In genomic region chr2:37518561-37519285, GRCm38 (mm10) we compare ENCODE assay signal across 13 mouse cellular contexts. TPM values are rescaled to one million over a fixed set of nuclear protein-coding genes. Genes with fewer than 3 reads are reported as not detected.
A peak's percentile ranks its signal among the peaks of the same experiment; 100 is the strongest.
DNase-seq lines count a peak whose midpoint lies in the region; ATAC-seq and TF ChIP-seq lines count a peak whose summit lies in the region.
"Had no signal": no experiment of that assay in that cellular context is flagged by ENCODE, and none has a peak within 500 bp of the region (broad histone marks: within the 10 kb centered on the region; RNA-seq: fewer than 3 reads in every experiment).

No protein-coding gene starts in this region.

- H3K9ac ChIP-seq in midbrain, embryonic 12.5 days (replicated peaks) = no peak overlapping the region
- H3K9ac ChIP-seq in midbrain, embryonic 11.5 days (ENCODE audit: low read length) = no peak overlapping the region
- peak overlapping the region; percentile 54; the same call in 1 of the 2 replicates for H3K9ac ChIP-seq in midbrain, embryonic 14.5 days (replicated peaks; ENCODE audit: low read length)

- no peaks in the 10 kb centered on the region for H3K27me3 ChIP-seq in midbrain, embryonic 12.5 days
- H3K27me3 ChIP-seq in midbrain, embryonic 11.5 days (ENCODE audit: control insufficient read depth, insufficient read depth, low read length) = no peaks in the 10 kb centered on the region
- H3K27me3 ChIP-seq in midbrain, embryonic 14.5 days (ENCODE audit: control insufficient read depth, insufficient read depth, low read length) = no peaks in the 10 kb centered on the region

- H3K27ac ChIP-seq in gastrocnemius, adult 2 months = peak overlapping the region; percentile 12; the same call in 1 of the 2 replicates
- H3K27ac ChIP-seq in midbrain, embryonic 12.5 days (replicated peaks) = no peak overlapping the region
- no peak overlapping the region for H3K27ac ChIP-seq in midbrain, embryonic 11.5 days (ENCODE audit: low read depth, low read length)
- 0 out of 2 replicates have a peak overlapping the region, but pooled peaks have one; percentile 86 for H3K27ac ChIP-seq in midbrain, embryonic 14.5 days (replicated peaks; ENCODE audit: low read depth, low read length)

- peak overlapping the region; percentile 38; the same call in 1 of the 2 replicates for H3K4me2 ChIP-seq in midbrain, embryonic 12.5 days (replicated peaks)
- H3K4me2 ChIP-seq in midbrain, embryonic 11.5 days = no peak overlapping the region
- peak overlapping the region; percentile 62 for H3K4me2 ChIP-seq in midbrain, embryonic 14.5 days (ENCODE audit: low read length)

- H3K36me3 ChIP-seq in midbrain, embryonic 12.5 days = peaks cover 8% of the 10 kb centered on the region; the same call in 1 of the 2 replicates
- H3K36me3 ChIP-seq in midbrain, embryonic 11.5 days (ENCODE audit: control insufficient read depth, insufficient read depth, low read length) = 0 out of 2 replicates have a peak, but pooled peaks cover 3% of the 10 kb centered on the region
- H3K36me3 ChIP-seq in midbrain, embryonic 14.5 days (ENCODE audit: control insufficient read depth, insufficient read depth, low read length) = no peaks in the 10 kb centered on the region; the same call in 1 of the 2 replicates

- no peak for DNase-seq in gastrocnemius, adult 2 months
- DNase-seq in gastrocnemius, postnatal 4 days (ENCODE audit: low spot score in 2 of 2) = no peak
- DNase-seq in midbrain, embryonic 11.5 days (ENCODE audit: low spot score, missing footprints) = no peak
- no peak for DNase-seq in midbrain, embryonic 14.5 days
- peak; percentile 34 for DNase-seq in telencephalon, adult 2 months (ENCODE audit: low read depth, low spot score)
- DNase-seq in cerebellum, adult 11-12 months = no peak
- DNase-seq in ovary, adult 18-20 months (ENCODE audit: low spot score) = no peak
- DNase-seq: heart, postnatal 14 days; kidney, adult 2 months; lung, adult 2 months; thymus, postnatal 36 days had no signal

- intact Hi-C loops in gastrocnemius, adult 2 months (cut with DNase I) = no loop called here

- H3K4me1 ChIP-seq in midbrain, embryonic 12.5 days = peaks cover 12% of the 10 kb centered on the region
- peaks cover 7% of the 10 kb centered on the region; the same call in 1 of the 2 replicates for H3K4me1 ChIP-seq in midbrain, embryonic 11.5 days (ENCODE audit: control insufficient read depth, insufficient read depth, low read length)
- peaks cover 27% of the 10 kb centered on the region for H3K4me1 ChIP-seq in midbrain, embryonic 14.5 days (ENCODE audit: control insufficient read depth, insufficient read depth, low read length)

- no peak for ATAC-seq in midbrain, embryonic 12.5 days (ENCODE audit: low FRiP score, low read depth)
- no peak for ATAC-seq in midbrain, embryonic 11.5 days (ENCODE audit: low FRiP score)
- no peak for ATAC-seq in midbrain, embryonic 14.5 days (ENCODE audit: low FRiP score, low TSS enrichment)

- no peak for TF ChIP-seq CTCF in gastrocnemius, adult 2 months (IDR thresholded peaks at IDR 0.05)

- H3K4me3 ChIP-seq in gastrocnemius, adult 2 months = no peak overlapping the region
- no peak overlapping the region for H3K4me3 ChIP-seq in midbrain, embryonic 12.5 days
- H3K4me3 ChIP-seq in midbrain, embryonic 11.5 days (ENCODE audit: low read depth, low read length) = no peak overlapping the region
- H3K4me3 ChIP-seq in midbrain, embryonic 14.5 days (replicated peaks; ENCODE audit: low read depth, low read length) = peak overlapping the region; percentile 38
- H3K4me3 ChIP-seq: erythroblast, embryonic 14.5 days had no signal

- 91% methylated on average over 4 of the region's 4 CpGs for WGBS in midbrain, embryonic 12.5 days
- 91% methylated on average over 4 of the region's 4 CpGs for WGBS in midbrain, embryonic 11.5 days
- WGBS in midbrain, embryonic 14.5 days = 87% methylated on average over 4 of the region's 4 CpGs

- no peaks in the 10 kb centered on the region for H3K9me3 ChIP-seq in midbrain, embryonic 12.5 days
- H3K9me3 ChIP-seq in midbrain, embryonic 11.5 days (ENCODE audit: control insufficient read depth, low read length) = no peaks in the 10 kb centered on the region
- H3K9me3 ChIP-seq in midbrain, embryonic 14.5 days (ENCODE audit: control insufficient read depth, low read length) = no peaks in the 10 kb centered on the region

RNA-seq across cellular contexts. Expression of gene Gpr21, which starts 2.6 kb away (rescaled TPM):
- total RNA-seq in gastrocnemius, adult 2 months (2021) = under 1 TPM; 0.50 to 0.71 TPM
- 1 to 10 TPM; 1.9 to 2.2 TPM for total RNA-seq in gastrocnemius, postnatal 4 days (2021)
- polyA plus RNA-seq in midbrain, embryonic 12.5 days (2016; fragmentation: Nextera tagmentation; extraction: Ambion mirVana) = 6.1 and 6.2 TPM in 2 replicates
- 1.9 and 2.1 TPM in 2 replicates for polyA plus RNA-seq in midbrain, embryonic 11.5 days (2014; fragmentation: Nextera tagmentation; extraction: Ambion mirVana)
- 18.7 and 25.4 TPM in 2 replicates for polyA plus RNA-seq in midbrain, embryonic 14.5 days (2014; fragmentation: Nextera tagmentation; extraction: Ambion mirVana)
- polyA plus RNA-seq: erythroblast, embryonic 14.5 days had no signal

Comparison
In these comparisons a context has a peak if more than half of its experiments do, and no peak if none do; other contexts are left out.
1. H3K27ac ChIP-seq: peak in gastrocnemius, adult 2 months (single experiment) and midbrain, embryonic 14.5 days (single experiment); none in midbrain, embryonic 12.5 days (single experiment) and midbrain, embryonic 11.5 days (single experiment).